Mouse (Mus musculus): ENCODE results near the gene Strip1. TPM values are rescaled to one million over a fixed set of nuclear protein-coding genes. Genes with fewer than 3 reads are reported as not detected.
"Not testable (repeated sequence)": the region's sequence is repeated elsewhere in the genome, so short reads cannot be mapped to it uniquely, and the experiment has no call there.

Gene Strip1
- 10 to 100 TPM; 11.1 to 20.6 (median 15.6) TPM for polyA plus RNA-seq (2017; shearing (Covaris generic))

GRCm38 (mm10) chr3:107631523-107631958 lies at the start of gene Strip1:
Strip1 (minus strand) TSS chr3:107631694.
- peak; percentile 97 for ATAC-seq

- no peak for ATAC-seq
These were observed 49.5 kb upstream of the Strip1 start for GRCm38 (mm10) chr3:107680790-107681576.

DNA sequence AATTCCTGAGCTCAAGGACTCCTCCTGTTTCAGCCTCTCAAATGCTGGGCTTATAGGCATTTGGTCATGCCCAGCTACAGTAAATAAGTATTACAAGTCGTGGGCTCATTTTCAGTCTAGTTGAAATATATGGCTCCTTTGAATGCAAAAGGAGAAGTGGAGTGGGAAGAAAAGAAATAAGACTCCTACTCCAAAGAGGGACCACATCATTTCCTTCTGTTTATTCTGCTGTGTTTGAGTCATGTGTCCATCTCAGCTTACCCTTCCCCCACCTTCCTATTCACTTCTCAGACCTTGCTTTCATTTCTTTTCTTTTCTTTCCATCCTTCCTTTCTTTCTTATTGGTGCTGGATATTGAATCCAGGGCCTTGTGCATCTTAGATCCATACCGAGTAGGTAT lies 40.0 kb upstream of the Strip1 start:
- no peak for ATAC-seq

- ATAC-seq: no peak
These were observed 39.0 kb upstream of the Strip1 start for GRCm38 (mm10) chr3:107670500-107670899.

GRCm38 (mm10) chr3:107668786-107669185 lies 37.3 kb upstream of the Strip1 start:
- no peak for ATAC-seq

GRCm38 (mm10) chr3:107667426-107667825 lies 35.9 kb upstream of the Strip1 start:
- ATAC-seq: no peak

DNA sequence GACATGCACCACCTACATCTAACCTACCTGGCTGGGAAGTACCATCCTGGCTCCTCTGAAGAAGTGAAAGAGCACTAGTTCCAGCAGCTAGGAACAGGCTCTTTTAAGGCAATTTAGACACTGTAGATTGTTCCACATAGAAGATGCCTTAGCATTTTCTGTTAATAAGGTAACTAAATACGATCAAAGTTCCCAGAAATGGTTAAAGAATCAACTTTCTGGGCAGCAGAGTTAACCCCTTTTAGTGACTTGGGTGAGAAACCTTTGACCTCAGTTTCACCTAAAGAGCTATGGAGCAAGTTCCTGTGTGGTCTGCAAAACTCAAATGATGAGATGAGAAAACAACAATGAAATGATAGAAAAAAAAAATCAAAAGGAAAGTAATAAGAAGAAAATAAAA lies 33.1 kb upstream of the Strip1 start:
- ATAC-seq: no peak

DNA sequence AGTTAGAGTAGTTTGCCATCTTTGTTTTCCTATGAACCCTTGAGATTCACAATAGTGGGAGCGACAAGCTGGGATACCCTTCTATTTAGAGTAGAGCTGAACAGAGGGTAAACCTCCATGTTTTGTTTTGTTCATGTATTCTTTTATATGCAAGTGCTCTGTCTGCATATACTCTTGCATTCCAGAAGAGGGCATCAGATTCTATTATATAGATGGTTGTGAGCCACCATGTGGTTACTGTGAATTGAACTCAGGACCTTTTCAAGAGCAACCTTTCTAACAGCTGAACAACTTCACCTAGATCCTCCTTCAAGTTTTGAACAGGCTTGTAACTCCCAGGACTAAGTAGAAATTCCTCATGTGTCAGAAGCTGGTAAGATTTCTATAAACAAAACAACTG lies 27.5 kb upstream of the Strip1 start:
- no peak for ATAC-seq

DNA sequence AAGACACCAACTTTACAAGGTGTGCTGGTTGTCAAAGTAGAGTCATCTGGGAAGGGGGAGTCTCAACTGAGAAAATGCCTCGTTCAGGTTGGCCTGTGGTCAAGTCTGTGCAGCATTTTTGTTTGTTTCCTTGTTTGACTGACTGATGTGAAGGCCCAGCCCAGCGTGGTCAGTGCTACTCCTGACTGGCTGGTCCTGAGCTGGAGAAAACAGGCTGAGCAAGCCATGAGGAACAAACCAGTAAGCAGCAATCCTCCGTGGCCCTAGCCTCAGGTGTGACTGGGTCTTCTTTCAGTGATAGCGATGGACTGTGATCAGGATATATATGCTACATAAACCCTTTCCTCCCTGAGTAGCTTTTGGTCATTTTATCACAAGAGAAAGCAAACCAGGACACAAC lies 25.4 kb upstream of the Strip1 start:
- ATAC-seq: no peak

DNA sequence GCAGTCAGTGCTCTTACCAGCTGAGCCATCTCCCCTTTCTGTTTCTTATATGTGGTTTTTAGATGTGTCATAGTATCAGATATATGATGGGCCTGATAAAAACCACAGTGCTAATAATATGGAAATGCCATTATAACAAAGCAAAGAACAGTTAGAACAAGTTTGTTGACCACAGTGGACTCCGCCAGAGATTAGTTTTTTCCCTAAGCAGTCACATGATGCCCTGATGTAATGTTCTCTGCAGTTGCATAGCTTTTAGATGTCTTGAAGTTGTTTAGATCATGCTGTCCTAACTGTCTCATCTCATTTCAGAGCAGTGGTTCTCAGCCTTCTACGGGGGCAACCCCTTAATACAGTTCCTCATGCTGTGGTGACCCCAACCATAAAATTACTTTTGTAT lies 24.7 kb upstream of the Strip1 start:
- ATAC-seq: no peak

DNA sequence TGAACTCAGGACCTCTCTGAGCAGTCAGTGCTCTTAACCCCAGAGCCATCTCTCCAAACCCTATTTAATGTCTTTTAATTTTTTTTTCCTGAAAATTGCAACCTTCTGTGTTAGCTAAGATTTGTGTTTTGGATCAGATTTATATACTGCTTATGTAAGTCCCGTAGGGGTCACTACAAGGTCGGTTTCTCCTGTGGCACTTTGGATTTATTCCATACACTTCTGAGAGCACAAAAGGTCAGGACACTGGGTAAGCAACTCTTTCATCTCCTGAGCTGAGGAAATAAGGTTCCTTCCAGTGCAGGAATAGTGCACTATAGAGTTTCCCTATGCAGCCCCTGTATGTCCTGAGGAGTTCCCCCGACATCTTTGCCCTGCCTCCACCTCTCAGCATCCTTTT lies 24.0 kb upstream of the Strip1 start:
- no peak for ATAC-seq

DNA sequence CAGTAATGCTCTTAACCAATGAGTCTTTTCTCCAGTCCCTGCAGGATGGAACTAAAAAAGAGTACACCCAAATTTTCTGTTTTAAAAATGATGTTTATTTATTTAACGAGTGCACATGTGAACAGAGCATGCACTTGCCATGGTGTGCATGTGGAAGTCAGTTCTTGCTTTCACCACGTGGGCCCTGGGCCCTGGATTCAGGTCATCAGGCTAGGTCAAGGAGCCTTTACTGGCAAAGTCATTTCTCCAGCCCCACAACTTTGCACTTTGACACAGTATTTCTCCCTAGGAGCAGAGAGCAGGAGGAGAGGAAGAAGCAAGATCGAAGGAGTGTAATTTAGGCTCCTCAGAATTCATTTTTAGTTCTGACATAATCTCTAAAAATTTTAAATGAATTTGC lies 23.4 kb upstream of the Strip1 start:
- no peak for ATAC-seq

GRCm38 (mm10) chr3:107652968-107653367 lies 21.5 kb upstream of the Strip1 start:
- no peak for ATAC-seq

DNA sequence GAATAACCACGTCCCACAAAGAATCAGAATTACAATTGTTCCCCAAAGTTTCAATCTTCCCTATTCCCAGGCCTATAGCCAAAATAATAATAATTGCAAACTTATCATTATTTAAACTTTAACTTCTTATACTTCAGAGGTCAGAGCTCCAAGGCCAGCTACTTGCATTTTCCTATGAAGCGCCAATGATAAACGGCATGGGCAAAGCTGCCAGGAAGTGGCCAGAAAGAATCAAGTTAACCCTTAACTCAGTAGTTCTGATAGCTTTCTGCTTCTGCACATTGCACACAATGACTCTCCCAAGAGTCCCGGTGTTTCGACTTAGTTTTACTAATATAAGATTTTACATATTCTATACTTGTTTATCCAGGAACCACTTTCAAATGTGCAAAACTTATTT lies 18.8 kb upstream of the Strip1 start:
- not testable (repeated sequence) for ATAC-seq

DNA sequence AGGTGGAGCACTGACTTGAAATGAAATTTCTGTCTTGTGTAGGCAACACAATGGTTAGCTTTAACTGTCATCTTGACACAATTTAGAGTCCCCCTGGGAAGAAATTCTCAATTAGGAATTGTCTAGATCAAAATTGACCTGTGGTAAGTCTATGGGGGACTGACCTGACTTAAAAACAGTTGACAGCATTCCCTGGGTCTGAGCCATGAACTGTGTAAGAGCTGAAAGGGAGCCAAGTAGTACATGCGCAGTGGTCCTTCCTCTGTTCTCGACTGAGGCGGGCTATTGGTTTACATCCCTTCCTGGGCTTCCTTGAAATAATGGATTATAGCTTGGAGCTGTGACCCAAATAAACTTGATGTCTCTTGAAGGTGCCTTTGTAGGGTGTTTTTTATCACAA lies 15.5 kb upstream of the Strip1 start:
- ATAC-seq: no peak

- ATAC-seq: no peak
These were observed 6.2 kb upstream of the Strip1 start for GRCm38 (mm10) chr3:107637606-107638172.

GRCm38 (mm10) chr3:107636236-107636635 lies 4.7 kb upstream of the Strip1 start:
- no peak for ATAC-seq

- no peak for ATAC-seq
These were observed 4.3 kb upstream of the Strip1 start for GRCm38 (mm10) chr3:107635836-107636235.

- no peak for ATAC-seq
These were observed 2.4 kb upstream of the Strip1 start for GRCm38 (mm10) chr3:107633906-107634305.

DNA sequence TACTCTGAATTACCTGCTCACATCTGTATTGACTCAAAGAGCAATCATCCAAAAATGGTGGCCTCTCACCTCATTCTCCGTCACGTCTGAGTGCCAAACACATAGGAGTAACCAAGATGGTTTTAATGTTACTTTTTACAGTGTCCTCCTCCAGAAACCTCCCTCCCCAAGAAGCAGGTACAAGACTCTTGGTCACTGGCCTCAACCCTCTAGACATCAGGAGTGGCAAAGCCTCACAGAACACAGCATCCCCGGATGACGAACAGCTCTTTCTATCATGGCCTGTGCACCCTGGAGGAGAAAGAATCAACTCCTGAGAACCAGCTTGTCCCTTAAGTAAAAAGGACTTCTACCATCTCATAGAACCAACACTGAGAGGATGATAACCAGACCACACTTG lies 1.3 kb upstream of the Strip1 start:
- no peak for ATAC-seq

- peak; percentile 36 for ATAC-seq
These were observed 592 bp downstream of the Strip1 start, which contains the start of gene Gm10961 for GRCm38 (mm10) chr3:107630682-107631522. Gm10961 (plus strand) TSS chr3:107631322.

DNA sequence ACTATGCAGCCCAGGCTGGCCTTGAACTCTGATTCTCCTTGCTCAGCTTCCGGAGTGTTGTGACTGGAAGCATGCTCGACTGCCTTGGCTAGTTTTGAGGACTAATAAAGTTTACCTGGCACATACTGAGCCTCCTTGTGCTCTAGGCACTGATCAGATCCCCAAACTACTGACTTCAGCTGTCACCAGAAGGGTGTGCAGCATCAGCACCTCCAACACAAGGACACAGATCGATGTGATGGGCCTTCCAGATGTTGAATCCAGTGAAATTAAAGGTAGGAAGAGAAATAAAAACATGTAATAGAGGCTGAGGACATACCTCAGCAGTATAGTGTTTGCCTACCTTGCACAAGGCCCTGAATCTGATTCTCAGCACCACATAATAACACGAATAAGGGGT lies 2.1 kb downstream of the Strip1 start:
- ATAC-seq: no peak

DNA sequence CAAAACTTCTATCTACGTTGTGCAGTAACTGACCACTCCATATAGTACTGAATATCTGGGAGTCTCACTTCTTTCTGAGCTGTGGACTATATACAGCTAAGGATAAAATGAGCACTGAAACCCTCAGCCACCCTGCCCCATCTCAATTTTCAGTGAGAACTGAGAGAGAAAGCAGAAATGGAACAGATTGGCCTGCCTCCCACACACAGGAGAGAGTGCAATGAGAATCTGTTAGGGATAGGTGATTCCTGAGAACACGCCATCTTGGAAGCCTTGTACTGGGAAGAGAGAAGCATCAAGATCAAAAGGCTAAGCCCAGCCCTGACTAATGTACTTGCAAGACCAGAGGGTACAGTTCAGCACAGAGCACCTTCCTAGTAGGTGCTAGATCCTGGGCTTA lies 2.9 kb downstream of the Strip1 start:
- no peak for ATAC-seq
